Mouse (Mus musculus) hindbrain, embryonic 16.5 days (tissue): ENCODE results near the gene Aig1. TPM values are rescaled to one million over a fixed set of nuclear protein-coding genes. Genes with fewer than 3 reads are reported as not detected.

Source experiments
- ATAC-seq: fragments of 200-750 bp; cut with Nextera tagmentation; 2 replicates; pipeline ENCODE4 v1.8.0; 2017; ENCODE audit warnings: moderate TSS enrichment, moderate library complexity
- H3K27ac ChIP-seq: fragments of 300-500 bp; sonication (generic); 2 replicates; pipeline ENCODE4 v1.5.1; 2014; ENCODE audit warnings: low read depth, mild to moderate bottlenecking, control low read depth, low read length, moderate library complexity
- H3K27me3 ChIP-seq: fragments of 300-500 bp; sonication (generic); replicated peaks from 2 replicates; pipeline ENCODE4 v1.6.1; 2014; ENCODE audit warnings: low read length; ENCODE audit not compliant: control insufficient read depth, insufficient read depth
- H3K36me3 ChIP-seq: fragments of 300-500 bp; sonication (generic); 2 replicates; pipeline ENCODE4 v1.6.1; 2014; ENCODE audit warnings: mild to moderate bottlenecking, low read length, moderate library complexity, mixed read lengths; ENCODE audit not compliant: control insufficient read depth, insufficient read depth
- H3K4me1 ChIP-seq: fragments of 300-500 bp; sonication (generic); 2 replicates; pipeline ENCODE4 v1.6.1; 2014; ENCODE audit warnings: low read depth, low read length; ENCODE audit not compliant: control insufficient read depth, insufficient read depth
- H3K4me2 ChIP-seq: fragments of 300-500 bp; sonication (generic); 2 replicates; pipeline ENCODE4 v1.6.1; 2014; ENCODE audit warnings: mild to moderate bottlenecking, low read length, control low read depth, moderate library complexity
- H3K4me3 ChIP-seq: fragments of 300-500 bp; sonication (generic); 2 replicates; pipeline ENCODE4 v1.5.1; 2014; ENCODE audit warnings: mild to moderate bottlenecking, low read length, control low read depth, moderate library complexity
- H3K9ac ChIP-seq: fragments of 300-500 bp; sonication (generic); 2 replicates; pipeline ENCODE4 v1.6.1; 2014; ENCODE audit warnings: low read depth, mild to moderate bottlenecking, control low read depth, low read length, moderate library complexity
- H3K9me3 ChIP-seq: fragments of 300-500 bp; sonication (generic); 2 replicates; pipeline ENCODE4 v1.6.1; 2014; ENCODE audit warnings: mild to moderate bottlenecking, low read length, moderate library complexity; ENCODE audit not compliant: control insufficient read depth
- WGBS: fragments of 180-500 bp; shearing (Covaris S2); extraction: QIAGEN DNeasy Blood & Tissue Kit; methylation state at CpG from one replicate; pipeline ENCODE4 v1.1.7; 2014; 5-methylcytosine and 5-hydroxymethylcytosine counted together
- polyA plus RNA-seq: library from polyadenylated mRNA; unstranded; fragments of >200 nt; fragmentation: Nextera tagmentation; extraction: Ambion mirVana; gene quantifications from 2 replicates; pipeline ENCODE4 v1.2.1, GENCODE M21; 2015

Gene Aig1
- polyA plus RNA-seq, 1 experiment from 2014 or later = 116 TPM

GRCm38 (mm10) chr10:13882490-13882889, 13.7 kb upstream of the Aig1 start:
- Histone ChIP-seq H3K36me3 (no peaks in the 10 kb centered on the region), H3K27me3 (no peaks in the 10 kb centered on the region), H3K4me2 (no peak overlapping the region), H3K4me3 (no peak overlapping the region), H3K27ac (no peak overlapping the region), H3K9ac (no peak overlapping the region), H3K9me3 (no peaks in the 10 kb centered on the region), H3K4me1 (no peaks in the 10 kb centered on the region)
- no peak for ATAC-seq
- WGBS = 69% methylated on average over 9 of the region's 9 CpGs

GRCm38 (mm10) chr10:13878696-13879095, 9.9 kb upstream of the Aig1 start:
- no peak overlapping the region for H3K9ac ChIP-seq
- no peaks in the 10 kb centered on the region for H3K4me1 ChIP-seq
- no peak overlapping the region for H3K4me3 ChIP-seq
- 89% methylated on average over 4 of the region's 4 CpGs for WGBS
- H3K27ac ChIP-seq = no peak overlapping the region
- no peaks in the 10 kb centered on the region for H3K36me3 ChIP-seq
- no peaks in the 10 kb centered on the region for H3K27me3 ChIP-seq
- no peak for ATAC-seq
- H3K9me3 ChIP-seq = no peaks in the 10 kb centered on the region
- no peak overlapping the region for H3K4me2 ChIP-seq

GRCm38 (mm10) chr10:13875038-13875420, 6.2 kb upstream of the Aig1 start:
- Histone ChIP-seq H3K4me2 (no peak overlapping the region), H3K27me3 (no peaks in the 10 kb centered on the region)
- WGBS = 80% methylated on average over 4 of the region's 4 CpGs

GRCm38 (mm10) chr10:13874301-13875037, 5.7 kb upstream of the Aig1 start:
- WGBS = 75% methylated on average over 10 of the region's 10 CpGs
- no peak overlapping the region for H3K4me2 ChIP-seq
- no peak overlapping the region for H3K9ac ChIP-seq
- H3K27ac ChIP-seq = no peak overlapping the region
- no peaks in the 10 kb centered on the region for H3K36me3 ChIP-seq
- ATAC-seq = no peak
- no peaks in the 10 kb centered on the region for H3K9me3 ChIP-seq
- no peak overlapping the region for H3K4me3 ChIP-seq
- no peaks in the 10 kb centered on the region for H3K27me3 ChIP-seq
- no peaks in the 10 kb centered on the region for H3K4me1 ChIP-seq

More at GRCm38 (mm10) chr10:13875038-13875420, 6.2 kb upstream of the Aig1 start:
- Histone ChIP-seq H3K4me3 (no peak overlapping the region), H3K27ac (no peak overlapping the region), H3K4me1 (no peaks in the 10 kb centered on the region), H3K9ac (no peak overlapping the region), H3K36me3 (no peaks in the 10 kb centered on the region), H3K9me3 (no peaks in the 10 kb centered on the region)
- no peak for ATAC-seq

GRCm38 (mm10) chr10:13870531-13870930, 1.8 kb upstream of the Aig1 start:
- ATAC-seq = no peak
- H3K4me2 ChIP-seq = no peak overlapping the region
- no peaks in the 10 kb centered on the region for H3K27me3 ChIP-seq
- no peak overlapping the region for H3K4me3 ChIP-seq
- H3K9me3 ChIP-seq = no peaks in the 10 kb centered on the region
- H3K9ac ChIP-seq = no peak overlapping the region
- H3K4me1 ChIP-seq = peaks cover 5% of the 10 kb centered on the region
- WGBS = 80% methylated on average over 3 of the region's 3 CpGs
- H3K36me3 ChIP-seq = no peaks in the 10 kb centered on the region
- no peak overlapping the region for H3K27ac ChIP-seq

- ATAC-seq = peak; percentile 28
- H3K9ac ChIP-seq = peak overlapping the region; percentile 96; the same call in 1 of the 2 replicates
Observed at GRCm38 (mm10) chr10:13869322-13870035, 699 bp upstream of the Aig1 start.

GRCm38 (mm10) chr10:13866391-13866790, 2.4 kb downstream of the Aig1 start:
- Histone ChIP-seq H3K27me3 (no peaks in the 10 kb centered on the region), H3K9ac (no peak overlapping the region), H3K4me3 (no peak overlapping the region), H3K27ac (no peak overlapping the region), H3K4me2 (no peak overlapping the region), H3K4me1 (peaks cover 5% of the 10 kb centered on the region), H3K36me3 (no peaks in the 10 kb centered on the region), H3K9me3 (no peaks in the 10 kb centered on the region)
- ATAC-seq = no peak
- WGBS = 47% methylated on average over 4 of the region's 4 CpGs

More at GRCm38 (mm10) chr10:13869322-13870035, 699 bp upstream of the Aig1 start:
- WGBS = 43% methylated on average over 13 of the region's 13 CpGs
- H3K27me3 ChIP-seq = no peaks in the 10 kb centered on the region
- no peaks in the 10 kb centered on the region for H3K36me3 ChIP-seq
- peak overlapping the region; percentile 85 for H3K4me2 ChIP-seq
- H3K27ac ChIP-seq = no peak overlapping the region; the same call in 1 of the 2 replicates
- no peaks in the 10 kb centered on the region for H3K9me3 ChIP-seq
- peak overlapping the region; percentile 75 for H3K4me3 ChIP-seq
- peaks cover 5% of the 10 kb centered on the region for H3K4me1 ChIP-seq

- peak; percentile 86 for ATAC-seq
- H3K27ac ChIP-seq = peak overlapping the region; percentile 69
- H3K27me3 ChIP-seq = no peaks in the 10 kb centered on the region
- H3K4me3 ChIP-seq = peak overlapping the region; percentile 14
- H3K9me3 ChIP-seq = no peaks in the 10 kb centered on the region; the same call in 1 of the 2 replicates
- WGBS = 9% methylated on average over 11 of the region's 11 CpGs
- H3K36me3 ChIP-seq = no peaks in the 10 kb centered on the region; the same call in 1 of the 2 replicates
- peak overlapping the region; percentile 53 for H3K4me2 ChIP-seq
- peaks cover 2% of the 10 kb centered on the region for H3K4me1 ChIP-seq
- H3K9ac ChIP-seq = peak overlapping the region; percentile 37
Observed at GRCm38 (mm10) chr10:13861115-13861909, 7.5 kb downstream of the Aig1 start.
